In genomic region chr5:140064521-140064920, GRCm38 (mm10) we compare ENCODE assay signal across 22 mouse cellular contexts.
DNase-seq lines count a peak whose midpoint lies in the region; ATAC-seq and TF ChIP-seq lines count a peak whose summit lies in the region.
"Had no signal": no experiment of that assay in that cellular context is flagged by ENCODE, and none has a peak within 500 bp of the region (broad histone marks: within the 10 kb centered on the region; RNA-seq: fewer than 3 reads in every experiment).

No protein-coding gene starts in this region.

- H3K9me3 ChIP-seq in kidney, embryonic 16.5 days (ENCODE audit: low read length): no peaks in the 10 kb centered on the region
- H3K9me3 ChIP-seq: embryonic facial prominence, embryonic 10.5 days; embryonic facial prominence, embryonic 12.5 days; forebrain, embryonic 13.5 days; forebrain, embryonic 15.5 days; G1E had no signal

- POLR2A ChIA-PET in Patski (lab: Charles Lee): interaction anchor here (1.5 kb wide), 1 partner anchor 9 kb away, joined by 3 read pairs; no protein-coding TSS in a partner anchor

- TF ChIP-seq POLR2A in thymus, adult 2 months (IDR thresholded peaks at IDR 0.05; ENCODE audit: control insufficient read depth, extremely low read depth, insufficient read depth, low read length, poor library complexity): no peak

- 0 out of 2 replicates have a peak overlapping the region, but pooled peaks have one; percentile 19 for H3K27ac ChIP-seq in kidney, embryonic 16.5 days (ENCODE audit: low read length)
- H3K27ac ChIP-seq in thymus, adult 2 months (ENCODE audit: control insufficient read depth, insufficient read depth, low read length): no peak overlapping the region
- H3K27ac ChIP-seq: embryonic facial prominence, embryonic 10.5 days; embryonic facial prominence, embryonic 12.5 days; forebrain, embryonic 13.5 days; forebrain, embryonic 15.5 days had no signal

- no peak overlapping the region for H3K4me3 ChIP-seq in kidney, embryonic 16.5 days (ENCODE audit: low read length)
- no peak overlapping the region for H3K4me3 ChIP-seq in thymus, adult 2 months (ENCODE audit: control insufficient read depth, insufficient read depth, low read length)
- H3K4me3 ChIP-seq: embryonic facial prominence, embryonic 10.5 days; embryonic facial prominence, embryonic 12.5 days; erythroblast, embryonic 14.5 days; forebrain, embryonic 13.5 days; forebrain, embryonic 15.5 days had no signal

- H3K27me3 ChIP-seq in kidney, embryonic 16.5 days (ENCODE audit: insufficient read depth, low read length): no peaks in the 10 kb centered on the region
- no peaks in the 10 kb centered on the region for H3K27me3 ChIP-seq in Patski
- H3K27me3 ChIP-seq in thymus, adult 2 months (ENCODE audit: control insufficient read depth, insufficient read depth, low read length): no peaks in the 10 kb centered on the region
- H3K27me3 ChIP-seq: CH12.LX; embryonic facial prominence, embryonic 12.5 days; forebrain, embryonic 13.5 days; forebrain, embryonic 15.5 days had no signal

- no peak for ATAC-seq in kidney, embryonic 16.5 days (ENCODE audit: low FRiP score, low TSS enrichment)
- ATAC-seq in Patski: peak; percentile 58
- ATAC-seq: CD4-positive, CD25-positive, alpha-beta regulatory T cell, adult 4 months; forebrain, embryonic 13.5 days; forebrain, embryonic 15.5 days; forebrain, postnatal 0 days had no signal

- CTCF ChIA-PET in Patski (lab: Charles Lee): interaction anchor here (0.9 to 1.5 kb wide), 2 partner anchors 11 to 46 kb away, joined by 3 to 4 read pairs; no protein-coding TSS in a partner anchor

- intact Hi-C loops in heart, postnatal 36 days (cut with DNase I): no loop called here

- 65% methylated on average over 4 of the region's 4 CpGs for WGBS in kidney, embryonic 16.5 days
- WGBS in thymus, adult 2 months: 92% methylated on average over 4 of the region's 4 CpGs

- no peak for DNase-seq in kidney, postnatal 4 days
- peak; percentile 86 for DNase-seq in Patski (ENCODE audit: low read depth, low spot score)
- DNase-seq in fibroblast of lung, adult 2 months (ENCODE audit: low read depth): peak; percentile 47
- DNase-seq in heart, postnatal 36 days: no peak
- no peak for DNase-seq in thymus, adult 2 months
- DNase-seq: adrenal gland, adult 2 months; B cell, adult 2 months; cerebellum, adult 11 months; cerebellum, adult 18-20 months; cerebellum, adult 8-10 months; cerebellum, postnatal 10 days; cerebellum, postnatal 25 days; forebrain, postnatal 0 days had no signal

- TF ChIP-seq CTCF in Patski (IDR thresholded peaks at IDR 0.05): no peak
- no peak for TF ChIP-seq CTCF in thymus, adult 2 months (IDR thresholded peaks at IDR 0.05; ENCODE audit: borderline replicate concordance, control insufficient read depth, extremely low read depth, insufficient read depth, low read length, poor library complexity)

- peaks cover 27% of the 10 kb centered on the region for H3K4me1 ChIP-seq in kidney, embryonic 16.5 days (ENCODE audit: insufficient read depth, low read length)
- no peaks in the 10 kb centered on the region for H3K4me1 ChIP-seq in thymus, adult 2 months (replicated peaks; ENCODE audit: control insufficient read depth, insufficient read depth, low read length)

- no peaks in the 10 kb centered on the region for H3K36me3 ChIP-seq in kidney, embryonic 16.5 days (ENCODE audit: insufficient read depth, low read length)
- H3K36me3 ChIP-seq in thymus, adult 2 months (ENCODE audit: control insufficient read depth, insufficient read depth, low read length): peaks cover 21% of the 10 kb centered on the region
- H3K36me3 ChIP-seq: forebrain, embryonic 15.5 days had no signal

- in situ Hi-C loops in Patski (cut with MboI; ENCODE audit: low pct_unique_long_range_greater_than_20kb): no loop called here

- no peak overlapping the region for H3K9ac ChIP-seq in kidney, embryonic 16.5 days (replicated peaks; ENCODE audit: low read length)
- H3K9ac ChIP-seq: embryonic facial prominence, embryonic 12.5 days; forebrain, embryonic 13.5 days; forebrain, embryonic 15.5 days; forebrain, postnatal 0 days had no signal

- no peak overlapping the region for H3K4me2 ChIP-seq in kidney, embryonic 16.5 days (replicated peaks; ENCODE audit: low read depth, low read length)
- H3K4me2 ChIP-seq: embryonic facial prominence, embryonic 12.5 days; forebrain, embryonic 13.5 days; forebrain, embryonic 15.5 days had no signal

Comparison
In these comparisons a context has a peak if more than half of its experiments do, and no peak if none do; other contexts are left out.
1. DNase-seq: peak in Patski (single experiment) and fibroblast of lung, adult 2 months (single experiment); none in kidney, postnatal 4 days (0 of 2), heart, postnatal 36 days (0 of 2) and thymus, adult 2 months (single experiment).